Mouse (Mus musculus) left cerebral cortex, adult 2 months (tissue): Measurements from ENCODE around the gene Epdr1. TPM values are rescaled to one million over a fixed set of nuclear protein-coding genes. Genes with fewer than 3 reads are reported as not detected.

Source experiments
- DNase-seq, 2 experiments: peaks; one replicate each; pipeline ENCODE4 v3.0.0; 2021 to 2022; ENCODE audit warnings: low spot score in 2 of 2, mixed read lengths in 1 of 2; ENCODE audit errors: extremely low spot score in 1 of 2
- H3K27ac ChIP-seq: fragments of 200-600 bp; 2 replicates; pipeline ENCODE4 v1.8.1; 2022
- H3K4me3 ChIP-seq: fragments of 200-600 bp; 2 replicates; pipeline ENCODE4 v1.8.1; 2022
- CTCF ChIP-seq: fragments of 200-600 bp; IDR thresholded peaks from 2 replicates; pipeline ENCODE4 v1.8.1; 2022; ENCODE audit warnings: antibody characterized with exemption, mild to moderate bottlenecking, moderate library complexity
- intact Hi-C: fragments of 180-260 bp; cut with DNase I; formaldehyde crosslinking; loops from one replicate; pipeline ENCODE4 v1.15.1; 2025
- long read RNA-seq, 2 experiments: library from polyadenylated mRNA; stranded (forward); transcript quantifications; one replicate each; pipeline ENCODE4 v2.0.0; 2021; ENCODE audit warnings: borderline mapping rate in 2 of 2
- total RNA-seq, 2 experiments: library from RNA; stranded (reverse); gene quantifications; 2 replicates each; pipeline ENCODE4 v1.2.3; 2021

The Epdr1 gene
- 10 to 100 TPM; 98.4 to 98.5 TPM for total RNA-seq
- long read RNA-seq, experiment 1, transcript Epdr1-201 (3 exons, 2,363 nt): major isoform, 246 of 255 reads
- long read RNA-seq, experiment 1, partial matches to known transcripts: 2 of 255 reads
- long read RNA-seq, experiment 1, other reads (novel, unspliced or antisense): 7 of 255 reads
- long read RNA-seq, experiment 2, transcript Epdr1-201 (3 exons, 2,363 nt): major isoform, 171 of 179 reads
- long read RNA-seq, experiment 2, partial matches to known transcripts: 2 of 179 reads
- long read RNA-seq, experiment 2, other reads (novel, unspliced or antisense): 6 of 179 reads

DNA sequence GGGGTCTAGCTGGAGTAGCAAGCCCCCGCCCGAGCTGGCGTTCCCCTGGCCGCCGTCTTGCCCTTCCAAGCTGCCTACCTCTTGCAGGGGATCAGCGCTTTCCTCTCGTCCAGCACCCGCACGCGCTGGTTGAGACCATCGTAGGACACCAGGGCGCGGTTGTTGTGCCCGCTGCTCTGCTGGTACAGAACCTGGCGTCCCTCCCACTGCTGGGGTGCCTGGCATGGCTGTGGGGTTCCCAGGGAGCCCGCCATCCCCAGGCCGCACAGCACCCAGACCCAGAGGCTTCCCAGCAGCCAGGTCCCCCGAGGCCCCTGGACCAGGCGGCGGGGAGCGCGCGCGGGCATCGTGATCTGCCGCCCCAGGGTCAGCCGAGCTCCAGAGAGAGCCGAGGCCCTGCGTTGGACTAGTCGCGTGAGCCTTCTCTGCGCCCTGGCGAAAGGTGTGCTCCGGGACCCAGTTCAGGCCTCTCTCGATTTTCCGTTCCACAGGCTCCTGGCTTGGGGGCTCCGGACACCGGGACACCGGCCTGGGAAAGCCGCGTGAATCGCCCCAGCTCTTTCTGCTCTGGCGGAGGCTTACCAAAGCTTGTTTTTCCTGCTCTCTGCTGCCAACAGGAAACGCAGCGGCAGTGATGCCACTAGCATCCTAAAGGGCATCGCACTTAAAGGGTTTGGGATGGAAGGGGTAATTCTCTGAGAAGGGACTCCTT, at the start of gene Epdr1:
TSS of gene Epdr1 (minus strand) at position 712 of the 712 bp plus-strand sequence.
- Histone ChIP-seq H3K4me3 (peak within 1 kb of the TSS; percentile 90), H3K27ac (peak within 1 kb of the TSS; percentile 95)
- TF ChIP-seq CTCF: peak; percentile 67
- intact Hi-C loops: loop anchor here (10.0 kb wide), 1 partner anchor 225 kb away; the partner anchor contains the start of gene Stard3nl
- DNase-seq: peak; percentile 69 to 77

DNA sequence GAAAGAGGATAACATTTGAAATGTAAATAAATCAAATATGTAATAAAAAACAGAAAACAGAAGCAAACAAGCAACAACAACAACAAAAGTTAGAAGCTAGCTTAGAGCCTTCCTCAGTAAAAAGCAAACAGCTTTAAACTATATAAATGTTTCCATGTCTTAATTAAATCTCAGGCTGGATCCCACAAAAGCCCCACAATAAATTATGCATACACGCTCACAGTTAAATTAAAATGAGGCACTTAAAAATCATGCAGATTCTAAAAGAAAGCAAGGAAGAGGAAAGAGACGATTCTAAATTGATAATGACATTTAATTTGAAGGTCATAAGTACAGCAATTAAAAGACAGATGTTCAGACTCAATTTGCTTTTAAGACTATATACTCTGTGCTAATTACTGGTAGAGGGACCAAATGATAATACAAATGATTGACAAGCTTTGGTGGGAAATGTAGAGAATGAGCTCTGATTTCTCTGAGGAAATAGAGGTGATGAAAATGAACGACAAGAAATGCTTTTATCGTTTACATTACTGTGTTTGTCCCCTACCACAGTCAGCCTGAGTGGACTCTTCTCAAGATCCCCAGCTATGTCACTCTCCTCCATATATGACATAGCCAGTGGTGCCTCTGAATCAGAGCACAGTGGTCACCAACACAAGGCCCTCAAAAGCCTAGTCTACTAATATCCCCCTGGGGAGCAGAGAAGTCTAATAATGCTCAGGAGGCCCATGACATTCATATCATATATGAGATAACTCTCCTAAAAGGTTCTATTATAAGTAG, 48.8 kb upstream of the Epdr1 start:
- intact Hi-C loops: no loop called here
- TF ChIP-seq CTCF: no peak
- DNase-seq: no peak
- no peak overlapping the region for H3K27ac ChIP-seq
- H3K4me3 ChIP-seq: no peak overlapping the region

DNA sequence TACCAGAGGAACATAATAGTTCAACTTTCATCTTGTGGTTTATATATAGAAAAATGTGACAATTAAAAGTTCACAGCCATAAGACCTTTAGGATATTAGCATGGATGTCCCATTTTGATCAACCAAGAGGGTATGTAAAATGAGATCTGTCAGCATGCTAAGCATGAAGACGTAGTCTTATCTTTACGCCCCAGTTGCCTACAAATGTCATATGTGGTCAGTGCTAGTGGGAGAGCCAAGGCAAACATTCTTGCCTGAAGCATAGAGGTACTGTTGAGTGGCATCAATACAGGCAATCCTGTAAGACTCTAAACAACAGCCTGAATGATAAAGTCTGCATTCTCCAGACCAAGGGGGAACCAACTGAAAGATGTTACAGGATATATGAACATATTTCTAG, 32.7 kb upstream of the Epdr1 start:
- Histone ChIP-seq H3K4me3 (no peak overlapping the region), H3K27ac (no peak overlapping the region)
- no peak for DNase-seq
- no peak for TF ChIP-seq CTCF
- intact Hi-C loops: no loop called here

DNA sequence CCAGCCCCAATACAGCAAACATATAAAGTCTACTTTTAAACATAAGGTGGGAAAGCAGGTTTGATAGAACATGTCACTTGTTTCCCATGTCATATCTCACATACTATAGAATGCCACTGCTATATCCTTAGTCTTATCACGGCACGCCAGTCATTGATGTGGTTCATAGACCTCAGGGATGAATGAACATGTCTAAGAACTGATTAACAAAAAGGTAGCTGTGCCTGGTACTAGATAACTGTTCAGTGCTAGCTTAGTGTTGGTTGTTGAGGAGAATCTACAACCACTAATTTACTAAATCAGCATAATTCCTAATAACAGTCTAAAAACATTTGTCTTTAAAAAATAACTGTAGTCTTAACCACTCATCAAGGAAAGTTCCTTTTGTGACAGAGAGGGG, 30.1 kb upstream of the Epdr1 start:
- no peak for TF ChIP-seq CTCF
- no peak overlapping the region for H3K4me3 ChIP-seq
- no peak for DNase-seq
- intact Hi-C loops: no loop called here
- no peak overlapping the region for H3K27ac ChIP-seq

DNA sequence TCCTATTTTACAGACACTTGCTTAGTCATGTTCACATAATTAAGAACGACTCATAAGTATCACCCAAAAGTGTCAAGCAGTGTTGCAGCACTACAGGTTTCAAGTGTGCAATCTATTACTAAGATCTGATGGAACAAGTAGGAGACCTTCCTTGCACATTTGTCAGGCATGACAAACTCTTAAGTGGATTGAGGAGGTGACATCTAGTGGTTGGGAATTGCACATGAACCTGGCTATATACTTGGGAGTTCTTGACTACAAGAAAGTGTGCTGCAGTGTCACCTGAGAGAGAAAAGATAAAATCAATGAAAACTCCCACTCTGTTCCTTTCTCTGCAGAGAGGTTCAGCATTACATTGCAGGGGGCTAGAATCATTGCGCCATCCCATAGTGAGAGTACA, 24.5 kb upstream of the Epdr1 start:
- no peak for DNase-seq
- intact Hi-C loops: loop anchor here (5.0 kb wide), 3 partner anchors 207 to 487 kb away; no protein-coding TSS in a partner anchor
- Histone ChIP-seq H3K27ac (no peak overlapping the region), H3K4me3 (no peak overlapping the region)
- TF ChIP-seq CTCF: peak; percentile 56

DNA sequence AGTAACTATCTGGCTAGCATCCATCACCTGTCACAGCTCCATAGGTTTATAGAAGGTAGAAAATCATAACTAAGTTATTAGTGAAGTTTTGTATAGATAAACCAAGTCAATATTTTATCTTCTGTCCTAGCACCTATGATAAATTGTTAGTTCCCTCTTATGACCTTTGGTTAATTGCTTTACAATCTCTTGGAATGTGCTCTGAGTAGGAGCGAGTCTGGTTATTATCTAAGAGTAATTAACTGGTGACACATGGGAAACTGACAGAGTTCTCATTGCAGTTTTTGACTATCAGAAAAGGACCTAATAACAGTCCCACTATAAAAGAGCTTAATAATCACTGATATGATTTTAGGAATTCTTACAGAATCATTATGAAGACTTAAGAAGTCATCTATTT, 23.8 kb upstream of the Epdr1 start:
- DNase-seq: no peak
- TF ChIP-seq CTCF: no peak
- intact Hi-C loops: loop anchor here (5.0 kb wide), 3 partner anchors 206 to 486 kb away; no protein-coding TSS in a partner anchor
- H3K4me3 ChIP-seq: no peak overlapping the region
- no peak overlapping the region for H3K27ac ChIP-seq

DNA sequence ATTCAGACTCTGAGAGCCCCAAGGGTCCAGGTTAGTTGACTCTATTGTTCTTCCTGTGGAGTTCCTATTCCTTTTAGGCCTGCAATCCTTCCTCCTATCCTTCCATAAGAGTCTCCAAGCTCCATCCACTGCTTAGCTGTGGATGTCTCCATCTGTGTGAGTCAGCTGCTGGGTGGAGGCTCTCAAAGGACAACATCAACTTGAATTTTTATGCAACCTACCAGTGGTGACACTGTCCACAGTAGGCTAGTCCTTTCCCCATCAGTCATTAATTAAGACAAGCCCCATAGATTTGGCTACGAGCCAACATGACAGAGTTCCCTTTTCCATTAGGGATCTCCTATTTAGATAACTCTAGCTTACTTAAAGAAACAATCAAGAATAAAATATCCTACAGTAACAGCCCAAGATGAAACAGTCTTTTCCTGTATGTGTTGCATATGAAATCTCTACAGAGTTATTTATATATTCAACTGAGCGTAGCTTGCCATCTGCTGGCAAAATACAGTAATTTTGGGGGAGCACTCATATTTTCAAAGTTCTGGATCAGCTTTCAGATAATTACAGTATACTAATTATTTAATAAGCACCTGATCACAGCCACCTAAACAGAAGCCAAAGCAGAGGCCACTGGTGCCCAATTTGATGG, 20.6 kb upstream of the Epdr1 start:
- no peak overlapping the region for H3K4me3 ChIP-seq
- TF ChIP-seq CTCF: peak; percentile 64
- intact Hi-C loops: loop anchor here (2.0 to 5.0 kb wide), 4 partner anchors 203 to 483 kb away; no protein-coding TSS in a partner anchor
- DNase-seq: no peak
- no peak overlapping the region for H3K27ac ChIP-seq

DNA sequence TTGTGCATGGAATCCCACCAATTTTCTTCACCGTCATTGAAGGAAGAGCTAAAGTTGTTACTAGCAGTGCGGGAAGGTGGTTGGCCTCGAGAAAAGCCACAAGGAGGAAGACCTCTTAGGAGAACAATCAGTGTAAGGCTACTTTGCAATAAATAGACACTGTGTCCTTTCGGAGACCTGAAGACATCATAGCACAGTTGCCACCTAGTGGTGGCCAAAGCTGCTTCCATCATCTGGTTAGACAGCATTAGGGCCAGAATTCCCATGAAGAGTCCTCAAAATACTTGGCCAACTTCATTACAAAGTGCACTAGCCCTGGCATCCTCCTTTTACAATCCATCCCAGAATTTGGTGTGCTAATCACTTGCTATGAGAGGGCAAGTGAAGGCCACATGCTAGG, 16.4 kb upstream of the Epdr1 start:
- DNase-seq: no peak
- intact Hi-C loops: no loop called here
- Histone ChIP-seq H3K4me3 (no peak overlapping the region), H3K27ac (no peak overlapping the region)
- peak; percentile 55 for TF ChIP-seq CTCF

DNA sequence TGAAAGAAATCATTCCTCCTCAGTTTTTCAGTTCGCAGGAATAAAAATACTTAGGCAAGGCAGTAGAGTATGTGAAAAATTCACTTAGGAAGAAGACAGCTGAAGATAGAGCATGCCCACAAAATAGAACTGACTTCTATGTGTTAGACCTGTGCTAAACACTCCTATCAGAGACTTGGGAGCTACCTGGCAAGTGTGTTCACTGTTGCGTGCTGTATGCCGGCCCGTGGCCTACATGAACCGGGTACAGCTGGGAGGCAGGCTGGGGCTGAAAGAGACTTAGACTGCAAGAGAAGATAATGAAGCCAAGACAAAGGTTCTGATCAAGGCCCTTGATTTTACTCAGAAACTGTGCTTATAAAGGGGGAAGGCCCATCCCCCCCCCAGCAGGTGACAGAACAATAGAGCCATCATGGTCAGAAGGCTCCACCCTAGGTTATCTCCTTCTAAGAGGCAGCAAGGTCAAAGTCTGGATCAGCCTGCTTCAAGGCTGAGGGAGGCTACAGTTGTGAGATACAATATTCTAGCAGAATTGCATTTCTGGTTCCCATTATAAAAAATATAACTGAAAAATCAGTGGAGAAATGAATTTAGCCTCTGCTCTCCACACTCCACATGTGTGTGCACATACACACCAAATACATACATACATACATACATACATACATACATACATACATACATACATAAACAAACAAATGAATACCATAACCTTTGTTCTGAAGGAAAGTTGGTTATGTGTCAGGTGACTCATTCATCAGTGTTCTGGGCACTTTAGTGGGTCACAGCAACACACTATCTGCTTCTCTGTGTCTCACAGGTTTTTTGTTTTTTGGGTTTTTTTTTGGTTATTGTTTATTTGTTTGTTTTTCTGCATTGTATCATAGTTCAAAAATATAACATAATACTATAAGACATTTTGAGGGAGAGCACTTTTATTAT, 11.3 kb upstream of the Epdr1 start:
- no peak overlapping the region for H3K27ac ChIP-seq
- no peak for DNase-seq
- no peak overlapping the region for H3K4me3 ChIP-seq
- intact Hi-C loops: no loop called here
- no peak for TF ChIP-seq CTCF

DNA sequence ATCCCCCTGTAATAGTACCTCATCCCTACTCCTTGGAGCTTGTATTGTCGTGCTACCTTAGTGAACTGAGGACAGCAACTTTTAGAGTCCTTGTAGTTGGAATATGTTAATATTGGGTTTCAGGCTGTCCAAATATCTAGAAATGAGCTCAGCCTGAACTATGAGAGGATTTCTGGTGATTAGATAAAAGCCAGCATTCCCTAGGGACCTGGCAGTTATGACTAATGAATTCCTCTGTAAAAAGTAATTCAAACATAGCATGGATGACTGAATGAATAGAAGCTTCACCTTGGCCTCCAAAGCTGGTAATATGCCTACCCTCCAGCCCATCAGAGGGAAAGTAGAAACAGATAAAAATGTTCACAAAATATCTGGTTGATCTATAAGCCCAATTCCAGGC, 6.7 kb upstream of the Epdr1 start:
- DNase-seq: no peak
- Histone ChIP-seq H3K27ac (no peak overlapping the region), H3K4me3 (no peak overlapping the region)
- intact Hi-C loops: no loop called here
- TF ChIP-seq CTCF: no peak
